Mouse (Mus musculus): ENCODE results near the gene Gm13285.
"Not testable (repeated sequence)": the region's sequence is repeated elsewhere in the genome, so short reads cannot be mapped to it uniquely, and the experiment has no call there.

The Gm13285 gene

DNA sequence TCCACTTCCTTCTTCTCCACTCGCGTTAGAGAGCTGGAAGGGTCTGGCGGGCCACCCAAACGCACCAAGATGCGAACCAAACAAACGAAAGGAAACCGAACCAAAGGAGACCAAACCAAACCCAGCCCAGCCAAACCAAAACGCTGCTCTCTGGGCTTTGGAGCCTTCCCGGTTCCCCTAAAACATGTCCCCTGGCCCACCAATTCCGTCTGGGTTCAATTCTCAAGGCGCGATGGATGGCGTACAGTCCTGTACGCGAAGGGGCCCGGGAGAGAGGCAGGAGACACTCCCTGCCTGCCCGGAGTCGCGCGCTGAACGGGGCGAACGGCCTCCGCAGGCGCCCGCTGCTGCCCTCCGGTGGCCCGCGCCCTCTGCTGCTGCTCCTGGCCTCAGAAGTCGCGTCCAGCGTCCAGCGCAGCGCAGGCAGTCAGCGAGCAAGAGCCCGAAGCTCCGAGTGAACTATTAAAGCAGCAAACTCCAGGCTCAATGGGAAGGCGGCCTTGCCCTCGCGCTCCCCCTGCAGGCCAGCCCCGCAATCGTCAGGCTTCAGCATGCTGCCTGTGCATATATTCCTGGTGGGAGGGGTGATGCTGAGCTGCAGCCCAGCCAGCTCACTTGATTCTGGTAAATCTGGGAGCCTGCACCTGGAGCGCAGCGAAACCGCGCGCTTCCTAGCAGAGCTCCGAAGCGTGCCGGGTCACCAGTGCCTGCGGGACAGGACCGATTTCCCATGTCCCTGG lies 5.4 kb upstream of the Gm13285 start, which contains the start of gene Gm13275:
Gene Gm13275, plus strand, starts transcription at position 552 of the 740 bp plus-strand sequence.
- not testable (repeated sequence) for DNase-seq (ENCODE audit: low read depth)

DNA sequence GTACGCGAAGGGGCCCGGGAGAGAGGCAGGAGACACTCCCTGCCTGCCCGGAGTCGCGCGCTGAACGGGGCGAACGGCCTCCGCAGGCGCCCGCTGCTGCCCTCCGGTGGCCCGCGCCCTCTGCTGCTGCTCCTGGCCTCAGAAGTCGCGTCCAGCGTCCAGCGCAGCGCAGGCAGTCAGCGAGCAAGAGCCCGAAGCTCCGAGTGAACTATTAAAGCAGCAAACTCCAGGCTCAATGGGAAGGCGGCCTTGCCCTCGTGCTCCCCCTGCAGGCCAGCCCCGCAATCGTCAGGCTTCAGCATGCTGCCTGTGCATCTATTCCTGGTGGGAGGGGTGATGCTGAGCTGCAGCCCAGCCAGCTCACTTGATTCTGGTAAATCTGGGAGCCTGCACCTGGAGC lies 2.4 kb upstream of the Gm13285 start, which contains the start of gene Gm13279:
Gene Gm13279, plus strand, starts transcription at position 301 of the 400 bp plus-strand sequence.
- DNase-seq (ENCODE audit: low read depth): not testable (repeated sequence)

DNA sequence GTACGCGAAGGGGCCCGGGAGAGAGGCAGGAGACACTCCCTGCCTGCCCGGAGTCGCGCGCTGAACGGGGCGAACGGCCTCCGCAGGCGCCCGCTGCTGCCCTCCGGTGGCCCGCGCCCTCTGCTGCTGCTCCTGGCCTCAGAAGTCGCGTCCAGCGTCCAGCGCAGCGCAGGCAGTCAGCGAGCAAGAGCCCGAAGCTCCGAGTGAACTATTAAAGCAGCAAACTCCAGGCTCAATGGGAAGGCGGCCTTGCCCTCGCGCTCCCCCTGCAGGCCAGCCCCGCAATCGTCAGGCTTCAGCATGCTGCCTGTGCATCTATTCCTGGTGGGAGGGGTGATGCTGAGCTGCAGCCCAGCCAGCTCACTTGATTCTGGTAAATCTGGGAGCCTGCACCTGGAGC lies 3.5 kb downstream of the Gm13285 start, which contains the start of gene Gm13287:
Gene Gm13287, plus strand, starts transcription at position 301 of the 400 bp plus-strand sequence.
- not testable (repeated sequence) for DNase-seq (ENCODE audit: low read depth)

DNA sequence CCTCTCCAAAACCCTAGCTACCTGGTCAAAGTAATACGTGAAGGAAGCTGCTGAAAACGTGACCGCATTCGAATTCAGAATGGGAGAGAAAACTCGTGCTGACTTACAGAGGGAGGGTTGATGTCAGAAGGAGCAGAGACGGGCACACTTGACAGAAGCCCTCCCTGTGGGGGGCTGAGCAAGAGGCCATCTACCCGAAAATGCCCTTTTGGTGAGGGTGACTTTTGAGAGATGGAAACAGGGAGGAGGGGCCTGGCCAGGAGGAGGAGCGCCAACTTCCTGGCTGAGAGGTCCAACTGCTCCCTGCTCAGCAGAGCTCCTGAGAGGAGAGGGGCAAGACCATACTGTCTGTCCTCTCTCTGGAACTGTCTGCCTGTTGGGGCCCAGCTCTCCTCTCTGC lies 5.8 kb downstream of the Gm13285 start, which contains the start of gene Gm13288:
Gene Gm13288, plus strand, starts transcription at position 301 of the 400 bp plus-strand sequence.
- DNase-seq (ENCODE audit: low read depth): not testable (repeated sequence)

DNA sequence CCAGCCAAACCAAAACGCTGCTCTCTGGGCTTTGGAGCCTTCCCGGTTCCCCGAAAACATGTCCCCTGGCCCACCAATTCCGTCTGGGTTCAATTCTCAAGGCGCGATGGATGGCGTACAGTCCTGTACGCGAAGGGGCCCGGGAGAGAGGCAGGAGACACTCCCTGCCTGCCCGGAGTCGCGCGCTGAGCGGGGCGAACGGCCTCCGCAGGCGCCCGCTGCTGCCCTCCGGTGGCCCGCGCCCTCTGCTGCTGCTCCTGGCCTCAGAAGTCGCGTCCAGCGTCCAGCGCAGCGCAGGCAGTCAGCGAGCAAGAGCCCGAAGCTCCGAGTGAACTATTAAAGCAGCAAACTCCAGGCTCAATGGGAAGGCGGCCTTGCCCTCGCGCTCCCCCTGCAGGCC lies 6.3 kb downstream of the Gm13285 start:
- not testable (repeated sequence) for DNase-seq (ENCODE audit: low read depth)

DNA sequence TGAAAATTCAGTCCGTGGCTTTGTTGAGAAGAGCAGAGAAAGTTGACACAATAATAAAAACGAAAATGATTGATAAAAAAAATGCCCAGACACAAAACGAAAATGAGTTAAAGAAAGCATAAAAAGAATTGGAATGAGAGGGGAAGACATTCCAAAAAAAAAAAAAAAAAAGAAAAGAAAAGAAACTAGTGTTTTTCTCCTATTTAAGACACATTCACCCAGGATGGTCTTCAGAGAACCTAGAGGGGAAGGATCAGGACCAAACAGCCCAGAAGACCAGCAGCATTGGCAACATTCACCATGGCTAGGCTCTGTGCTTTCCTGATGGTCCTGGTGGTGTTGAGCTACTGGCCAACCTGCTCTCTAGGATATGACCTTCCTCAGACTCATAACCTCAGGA lies 16.5 kb downstream of the Gm13285 start, which contains the start of gene Ifna7:
Gene Ifna7, plus strand, starts transcription at position 301 of the 400 bp plus-strand sequence.
- no peak for DNase-seq (ENCODE audit: low read depth)

DNA sequence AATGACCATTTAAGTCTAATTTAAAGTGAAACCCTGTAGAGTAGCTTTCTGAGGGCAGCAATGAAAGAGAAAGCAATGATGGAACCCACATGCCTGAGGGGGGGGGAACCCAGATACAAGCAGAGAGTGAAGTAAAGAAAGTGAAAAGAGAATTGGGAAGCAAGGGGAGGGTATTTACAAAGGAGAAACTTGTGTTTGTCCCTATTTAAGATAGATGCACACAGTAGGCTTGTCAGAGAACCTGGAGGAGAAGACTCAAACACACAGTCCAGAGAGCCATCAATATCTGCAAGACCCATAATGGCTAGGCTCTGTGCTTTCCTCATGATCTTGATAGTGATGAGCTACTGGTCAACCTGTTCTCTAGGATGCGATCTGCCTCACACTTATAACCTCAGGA lies 20.2 kb downstream of the Gm13285 start, which contains the start of gene Ifna11:
Gene Ifna11, plus strand, starts transcription at position 301 of the 400 bp plus-strand sequence.
- no peak for DNase-seq (ENCODE audit: low read depth)

DNA sequence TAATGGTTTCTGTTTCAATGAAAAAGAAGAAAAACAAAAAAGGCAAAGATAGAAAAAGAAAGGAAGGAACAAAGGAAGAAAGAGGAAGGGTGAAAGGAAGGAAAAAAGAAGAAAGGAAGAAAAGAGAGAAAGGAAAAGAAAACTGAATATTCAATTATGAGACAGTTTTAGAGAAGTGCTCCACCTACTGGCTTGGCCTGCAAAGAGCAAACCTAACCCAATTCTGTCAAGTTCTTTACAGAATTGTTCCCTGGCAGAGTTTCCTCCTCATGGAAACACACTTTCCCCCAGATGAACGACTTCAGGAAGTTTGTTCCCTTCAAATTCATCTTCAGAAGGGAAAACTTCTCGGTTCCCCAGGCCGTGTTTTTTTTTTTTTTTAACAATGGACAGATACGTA lies 23.5 kb downstream of the Gm13285 start:
- no peak for DNase-seq (ENCODE audit: low read depth)

DNA sequence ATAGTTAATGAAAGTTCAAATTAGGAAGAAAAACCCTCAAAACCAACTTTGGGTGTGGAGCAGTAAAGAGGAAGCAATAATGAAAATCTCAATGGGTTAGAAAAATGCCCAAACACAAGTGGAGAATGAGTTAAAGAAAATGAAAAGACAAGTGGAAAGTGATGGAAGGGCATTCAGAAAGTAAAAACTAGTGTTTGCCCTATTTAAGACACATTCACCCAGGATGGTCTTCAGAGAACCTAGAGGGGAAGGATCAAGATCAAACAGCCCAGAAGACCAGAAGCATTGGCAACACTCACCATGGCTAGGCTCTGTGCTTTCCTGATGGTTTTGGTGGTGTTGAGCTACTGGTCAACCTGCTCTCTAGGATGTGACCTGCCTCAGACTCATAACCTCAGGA lies 27.7 kb downstream of the Gm13285 start, which contains the start of gene Ifna6:
Gene Ifna6, plus strand, starts transcription at position 301 of the 400 bp plus-strand sequence.
- not testable (repeated sequence) for DNase-seq (ENCODE audit: low read depth)

DNA sequence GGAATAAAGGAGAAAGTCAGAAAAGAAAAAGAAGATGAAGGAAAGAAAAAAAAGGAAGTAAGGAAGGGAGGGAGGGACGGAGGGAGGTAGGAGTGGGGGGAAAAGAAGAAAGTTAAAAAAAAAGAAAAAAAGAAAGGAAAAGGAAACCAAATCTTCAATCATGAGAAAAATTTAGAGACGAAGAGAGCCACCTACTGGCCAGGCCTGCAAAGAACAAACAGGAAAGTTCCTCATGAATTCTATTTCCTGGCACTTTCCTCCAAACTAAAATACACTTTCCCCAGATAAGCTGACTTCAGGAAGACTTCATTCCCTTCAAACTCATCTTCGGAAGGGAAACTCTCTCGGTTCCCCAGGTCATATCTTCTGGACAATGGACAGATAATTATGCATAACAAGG lies 31.1 kb downstream of the Gm13285 start:
- DNase-seq (ENCODE audit: low read depth): no peak

DNA sequence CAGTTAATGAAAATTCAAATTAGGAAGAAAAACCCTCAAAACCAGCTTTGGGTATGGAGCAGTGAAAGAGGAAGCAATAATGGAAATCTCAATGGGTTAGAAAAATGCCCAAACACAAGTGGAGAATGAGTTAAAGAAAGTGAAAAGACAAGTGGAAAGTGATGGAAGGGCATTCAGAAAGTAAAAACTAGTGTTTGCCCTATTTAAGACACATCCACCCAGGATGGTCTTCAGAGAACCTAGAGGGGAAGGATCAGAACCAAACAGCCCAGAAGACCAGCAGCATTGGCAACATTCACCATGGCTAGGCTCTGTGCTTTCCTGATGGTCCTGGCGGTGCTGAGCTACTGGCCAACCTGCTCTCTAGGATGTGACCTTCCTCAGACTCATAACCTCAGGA lies 35.8 kb downstream of the Gm13285 start, which contains the start of gene Ifna5:
Gene Ifna5, plus strand, starts transcription at position 301 of the 400 bp plus-strand sequence.
- not testable (repeated sequence) for DNase-seq (ENCODE audit: low read depth)

DNA sequence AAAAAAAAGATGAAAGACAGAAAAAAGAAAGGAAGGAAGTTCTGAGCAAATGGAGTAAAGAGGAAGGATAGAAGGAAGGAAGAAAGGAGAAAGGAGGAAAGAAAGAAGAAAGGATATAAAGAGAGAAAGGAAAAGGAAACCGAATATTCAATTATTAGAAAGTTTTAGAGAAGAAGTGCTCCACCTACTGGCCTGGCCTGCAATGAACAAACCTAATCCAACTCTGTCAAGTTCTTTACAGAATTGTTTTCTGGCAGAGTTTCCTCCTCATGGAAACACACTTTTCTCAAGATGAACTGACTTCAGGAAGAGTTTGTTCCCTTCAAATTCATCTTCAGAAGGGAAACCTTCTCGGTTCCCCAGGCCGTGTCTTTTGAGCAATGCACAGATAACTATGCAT lies 39.4 kb downstream of the Gm13285 start:
- DNase-seq (ENCODE audit: low read depth): no peak

DNA sequence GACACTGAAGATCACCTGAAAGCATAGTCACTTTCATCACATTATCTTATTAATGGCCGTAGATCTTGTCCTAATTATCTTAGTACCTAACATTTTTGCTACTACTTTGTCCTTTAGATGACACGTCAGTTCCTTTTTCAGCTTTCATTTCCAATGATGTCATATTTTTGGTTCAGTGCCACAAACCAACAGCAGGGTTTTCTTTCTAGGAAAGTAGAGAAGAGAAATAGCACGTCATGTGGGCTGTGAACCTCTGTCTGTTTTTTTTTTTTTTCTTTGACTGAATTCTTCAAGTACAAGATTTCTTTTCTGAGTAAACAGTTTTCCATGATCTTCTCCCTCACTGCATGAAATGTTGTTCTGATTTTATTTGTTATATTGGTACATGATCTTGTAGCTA lies 40.6 kb downstream of the Gm13285 start:
- DNase-seq (ENCODE audit: low read depth): no peak

DNA sequence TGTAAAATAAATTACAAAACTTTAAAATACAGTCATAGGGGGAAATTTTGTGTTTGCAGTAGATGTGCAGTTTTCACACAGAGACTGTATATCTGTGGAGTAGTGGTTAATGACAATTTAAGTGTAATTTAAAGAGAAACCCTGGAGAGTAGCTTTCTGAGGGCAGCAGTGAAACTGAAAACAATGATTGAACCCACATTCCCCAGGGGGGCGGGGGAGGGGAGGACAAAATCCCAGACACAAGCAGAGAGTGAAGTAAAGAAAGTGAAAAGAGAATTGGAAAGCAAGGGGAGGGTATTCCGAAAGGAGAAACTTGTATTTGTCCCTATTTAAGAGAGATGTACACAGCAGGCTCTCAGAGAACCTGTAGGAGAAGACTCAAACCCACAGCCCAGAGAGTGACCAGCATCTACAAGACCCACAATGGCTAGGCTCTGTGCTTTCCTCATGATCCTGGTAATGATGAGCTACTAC lies 42.0 kb downstream of the Gm13285 start, which contains the start of gene Ifna4:
Gene Ifna4, plus strand, starts transcription at position 424 of the 474 bp plus-strand sequence.
- no peak for DNase-seq (ENCODE audit: low read depth)

DNA sequence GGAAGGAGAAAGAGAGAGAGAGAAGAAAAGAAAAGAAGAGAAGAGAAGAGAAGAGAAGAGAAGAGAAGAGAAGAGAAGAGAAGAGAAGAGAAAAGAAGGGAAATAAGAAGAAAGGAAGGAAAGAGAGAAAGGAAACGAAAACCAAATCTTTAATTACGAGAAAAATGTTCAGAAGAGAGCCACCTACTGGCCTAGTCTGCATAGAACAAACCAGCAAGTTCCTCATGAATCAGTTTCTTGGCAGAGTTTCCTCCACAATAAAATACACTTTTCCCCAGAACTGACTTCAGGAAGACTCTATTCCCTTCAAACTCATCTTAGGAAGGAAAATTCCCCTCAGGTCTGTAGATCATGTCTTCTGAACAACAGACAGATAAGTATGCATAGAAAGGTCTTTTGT lies 45.9 kb downstream of the Gm13285 start:
- no peak for DNase-seq (ENCODE audit: low read depth)

DNA sequence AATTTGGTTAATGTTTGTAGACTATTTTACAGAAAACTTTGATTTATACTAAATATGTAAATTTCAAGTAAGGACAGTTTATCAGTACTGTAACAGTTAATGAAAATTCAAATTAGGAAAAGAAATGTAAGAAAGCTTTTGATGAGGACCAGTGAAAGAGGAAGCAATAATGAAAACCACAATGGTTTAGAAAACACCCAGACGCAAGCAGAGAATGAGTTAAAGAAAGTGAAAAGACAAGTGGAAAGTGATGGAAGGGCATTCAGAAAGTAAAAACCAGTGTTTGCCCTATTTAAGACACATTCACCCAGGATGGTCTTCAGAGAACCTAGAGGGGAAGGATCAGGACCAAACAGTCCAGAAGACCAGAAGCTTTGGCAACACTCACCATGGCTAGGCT lies 50.2 kb downstream of the Gm13285 start, which contains the start of gene Ifna1:
Gene Ifna1, plus strand, starts transcription at position 390 of the 400 bp plus-strand sequence.
- no peak for DNase-seq (ENCODE audit: low read depth)
